Mouse (Mus musculus) heart, embryonic 12.5 days (tissue): ENCODE measurements around the gene Ypel3. TPM values are rescaled to one million over a fixed set of nuclear protein-coding genes. Genes with fewer than 3 reads are reported as not detected.

Source experiments
- ATAC-seq: fragments of 200-750 bp; cut with Nextera tagmentation; 2 replicates; pipeline ENCODE4 v1.8.0; 2017; ENCODE audit warnings: moderate TSS enrichment, moderate library complexity; ENCODE audit not compliant: insufficient number of reproducible peaks, low FRiP score
- H3K27ac ChIP-seq: fragments of 300-500 bp; sonication (generic); 2 replicates; pipeline ENCODE4 v1.5.1; 2016; ENCODE audit warnings: mild to moderate bottlenecking, moderate library complexity; ENCODE audit not compliant: poor library complexity, severe bottlenecking
- H3K27me3 ChIP-seq: fragments of 300-500 bp; sonication (generic); replicated peaks from 2 replicates; pipeline ENCODE4 v1.6.1; 2016; ENCODE audit warnings: mild to moderate bottlenecking, moderate library complexity
- H3K36me3 ChIP-seq: fragments of 300-500 bp; sonication (generic); 2 replicates; pipeline ENCODE4 v1.6.1; 2016; ENCODE audit warnings: mild to moderate bottlenecking, moderate library complexity
- H3K4me1 ChIP-seq: fragments of 300-500 bp; sonication (generic); replicated peaks from 2 replicates; pipeline ENCODE4 v1.6.1; 2016; ENCODE audit warnings: mild to moderate bottlenecking
- H3K4me2 ChIP-seq: fragments of 300-500 bp; sonication (generic); 2 replicates; pipeline ENCODE4 v1.6.1; 2016; ENCODE audit warnings: mild to moderate bottlenecking, moderate library complexity
- H3K4me3 ChIP-seq: fragments of 300-500 bp; sonication (generic); 2 replicates; pipeline ENCODE4 v1.5.1; 2016; ENCODE audit warnings: mild to moderate bottlenecking
- H3K9ac ChIP-seq: fragments of 300-500 bp; sonication (generic); 2 replicates; pipeline ENCODE4 v1.6.1; 2016; ENCODE audit warnings: mild to moderate bottlenecking, moderate library complexity
- H3K9me3 ChIP-seq: fragments of 300-500 bp; sonication (generic); replicated peaks from 2 replicates; pipeline ENCODE4 v1.6.1; 2016; ENCODE audit warnings: mild to moderate bottlenecking, moderate library complexity
- WGBS: fragments of 180-500 bp; shearing (Covaris S2); methylation state at CpG from one replicate; pipeline ENCODE4 v1.1.7; 2016; 5-methylcytosine and 5-hydroxymethylcytosine counted together
- polyA plus RNA-seq: library from polyadenylated mRNA; unstranded; fragments of >200 nt; fragmentation: Nextera tagmentation; extraction: Ambion mirVana; gene quantifications from 2 replicates; pipeline ENCODE4 v1.2.1, GENCODE M21; 2016

Ypel3 gene
- polyA plus RNA-seq, 1 experiment from 2014 or later = 74.8 TPM

DNA sequence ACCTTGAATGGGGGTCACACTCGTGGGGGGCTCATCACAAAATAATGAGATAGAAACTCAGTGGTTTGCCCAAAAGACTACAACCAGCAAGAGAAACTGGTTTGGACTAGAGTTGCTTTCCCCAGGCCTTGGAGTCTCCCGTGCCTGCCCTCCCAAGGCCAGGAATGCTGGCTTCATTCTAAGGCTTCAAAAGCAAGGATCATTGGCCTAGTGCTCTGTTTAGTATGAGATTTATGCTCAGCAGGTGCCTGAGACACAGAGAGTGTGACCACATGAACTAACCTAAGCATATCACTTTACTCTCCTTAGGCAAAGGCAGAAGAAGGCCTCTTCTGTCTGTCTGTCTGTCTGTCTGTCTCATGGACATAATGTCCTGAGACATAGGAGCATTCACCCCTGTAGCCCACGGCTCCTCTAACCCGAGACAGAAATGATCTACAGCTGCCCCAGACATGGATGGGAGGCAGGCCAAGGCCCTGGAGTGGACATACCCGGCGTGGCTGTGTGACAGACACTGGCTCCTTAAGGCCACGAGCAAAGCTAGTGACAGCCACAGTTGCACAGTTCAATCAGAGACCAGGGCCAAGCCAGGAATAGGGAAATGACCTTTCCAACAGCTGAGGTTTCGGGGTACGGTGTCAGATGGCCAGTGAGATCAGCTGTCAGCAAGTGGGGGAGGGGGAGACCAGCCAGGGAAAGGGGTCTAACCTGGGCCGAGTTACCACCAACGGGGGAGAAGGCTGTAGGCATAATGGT is 25.6 kb downstream of the Ypel3 start:
- no peak overlapping the region for H3K9ac ChIP-seq
- peaks cover 26% of the 10 kb centered on the region for H3K4me1 ChIP-seq
- 82% methylated on average over 11 of the region's 11 CpGs for WGBS
- no peak overlapping the region for H3K4me3 ChIP-seq
- no peaks in the 10 kb centered on the region for H3K9me3 ChIP-seq
- H3K36me3 ChIP-seq = peaks cover 10% of the 10 kb centered on the region
- H3K27ac ChIP-seq = no peak overlapping the region
- no peak overlapping the region for H3K4me2 ChIP-seq
- ATAC-seq = no peak
- no peaks in the 10 kb centered on the region for H3K27me3 ChIP-seq

DNA sequence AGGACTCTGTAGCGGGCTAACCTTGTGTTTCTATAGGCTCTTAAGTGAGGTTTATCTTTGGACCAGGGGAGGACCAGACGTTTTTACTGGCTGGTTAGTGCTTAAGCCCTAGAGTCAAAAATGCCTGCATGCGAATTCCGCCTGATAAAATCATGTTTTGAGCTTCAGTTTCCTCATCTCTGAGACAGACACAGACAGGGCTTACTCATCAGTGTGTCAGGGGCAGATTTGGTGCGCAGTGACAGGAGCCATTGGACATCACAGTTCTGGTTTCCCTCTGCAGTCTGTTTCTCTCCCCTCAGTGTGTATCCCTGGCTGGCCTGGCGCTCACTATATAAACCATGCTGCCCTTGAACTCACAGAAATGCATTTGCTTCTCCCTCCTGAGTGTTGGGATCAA is 26.4 kb downstream of the Ypel3 start:
- Histone ChIP-seq H3K36me3 (peaks cover 5% of the 10 kb centered on the region; the same call in 1 of the 2 replicates), H3K4me3 (no peak overlapping the region), H3K9me3 (no peaks in the 10 kb centered on the region), H3K9ac (no peak overlapping the region), H3K27ac (no peak overlapping the region), H3K4me2 (no peak overlapping the region), H3K4me1 (peaks cover 30% of the 10 kb centered on the region), H3K27me3 (no peaks in the 10 kb centered on the region)
- whole genome bisulfite sequencing = 83% methylated on average over 6 of the region's 6 CpGs
- no peak for ATAC-seq

- Histone ChIP-seq H3K27me3 (no peaks in the 10 kb centered on the region), H3K9me3 (no peaks in the 10 kb centered on the region), H3K4me1 (peaks cover 35% of the 10 kb centered on the region), H3K36me3 (peaks cover 5% of the 10 kb centered on the region; the same call in 1 of the 2 replicates), H3K9ac (no peak overlapping the region), H3K4me3 (no peak overlapping the region), H3K27ac (no peak overlapping the region), H3K4me2 (no peak overlapping the region)
- ATAC-seq = no peak
Measured at GRCm38 (mm10) chr7:126803751-126804150, 27.0 kb downstream of the Ypel3 start.

DNA sequence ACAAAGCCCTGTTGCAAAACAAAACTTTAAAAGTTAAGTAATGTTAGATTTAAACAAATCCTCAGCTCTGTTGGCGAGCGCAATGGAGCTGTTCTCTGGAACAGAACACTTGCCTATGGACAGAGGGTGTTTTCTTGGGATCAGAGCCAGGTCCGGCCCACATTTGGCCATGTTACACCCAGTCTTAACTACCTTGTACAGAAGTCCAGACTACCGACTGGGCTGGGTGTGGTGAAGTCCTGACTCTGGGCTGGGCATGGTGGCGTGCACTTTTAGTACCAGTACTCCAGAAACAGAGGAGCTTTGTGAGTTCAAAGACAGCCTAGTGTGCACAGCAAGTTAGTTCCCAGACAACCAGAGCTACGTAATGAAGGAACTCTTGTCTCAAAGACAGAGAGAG is 30.2 kb downstream of the Ypel3 start:
- no peak overlapping the region for H3K9ac ChIP-seq
- 67% methylated on average over 6 of the region's 6 CpGs for WGBS

GRCm38 (mm10) chr7:126807405-126807804 is 30.6 kb downstream of the Ypel3 start:
- WGBS = 56% methylated on average over 4 of the region's 4 CpGs
- no peak for ATAC-seq
- H3K27ac ChIP-seq = no peak overlapping the region

More for the DNA sequence above, 30.2 kb downstream of the Ypel3 start:
- Histone ChIP-seq H3K4me2 (no peak overlapping the region), H3K9me3 (no peaks in the 10 kb centered on the region), H3K36me3 (peaks cover 5% of the 10 kb centered on the region; the same call in 1 of the 2 replicates), H3K27me3 (no peaks in the 10 kb centered on the region), H3K27ac (no peak overlapping the region), H3K4me1 (peaks cover 29% of the 10 kb centered on the region), H3K4me3 (no peak overlapping the region)
- ATAC-seq = no peak; the same call in 1 of the 2 replicates

GRCm38 (mm10) chr7:126808703-126809455 is 32.1 kb downstream of the Ypel3 start:
- peak overlapping the region; percentile 83 for H3K27ac ChIP-seq
- H3K27me3 ChIP-seq = 0 out of 2 replicates have a peak, but pooled peaks cover 8% of the 10 kb centered on the region
- peak; percentile 91 for ATAC-seq
- peaks cover 5% of the 10 kb centered on the region; the same call in 1 of the 2 replicates for H3K36me3 ChIP-seq
- peaks cover 29% of the 10 kb centered on the region for H3K4me1 ChIP-seq
- H3K4me2 ChIP-seq = peak overlapping the region; percentile 82
- H3K9ac ChIP-seq = peak overlapping the region; percentile 84
- WGBS = under 1% methylated on average over 42 of the region's 43 CpGs
- no peaks in the 10 kb centered on the region for H3K9me3 ChIP-seq
- H3K4me3 ChIP-seq = peak overlapping the region; percentile 58

More at GRCm38 (mm10) chr7:126807405-126807804, 30.6 kb downstream of the Ypel3 start:
- H3K9ac ChIP-seq = no peak overlapping the region; the same call in 1 of the 2 replicates
- H3K36me3 ChIP-seq = peaks cover 5% of the 10 kb centered on the region; the same call in 1 of the 2 replicates
- peak overlapping the region; percentile 82 for H3K4me2 ChIP-seq
- H3K27me3 ChIP-seq = 0 out of 2 replicates have a peak, but pooled peaks cover 3% of the 10 kb centered on the region
- H3K9me3 ChIP-seq = no peaks in the 10 kb centered on the region
- peaks cover 29% of the 10 kb centered on the region for H3K4me1 ChIP-seq
- H3K4me3 ChIP-seq = no peak overlapping the region

DNA sequence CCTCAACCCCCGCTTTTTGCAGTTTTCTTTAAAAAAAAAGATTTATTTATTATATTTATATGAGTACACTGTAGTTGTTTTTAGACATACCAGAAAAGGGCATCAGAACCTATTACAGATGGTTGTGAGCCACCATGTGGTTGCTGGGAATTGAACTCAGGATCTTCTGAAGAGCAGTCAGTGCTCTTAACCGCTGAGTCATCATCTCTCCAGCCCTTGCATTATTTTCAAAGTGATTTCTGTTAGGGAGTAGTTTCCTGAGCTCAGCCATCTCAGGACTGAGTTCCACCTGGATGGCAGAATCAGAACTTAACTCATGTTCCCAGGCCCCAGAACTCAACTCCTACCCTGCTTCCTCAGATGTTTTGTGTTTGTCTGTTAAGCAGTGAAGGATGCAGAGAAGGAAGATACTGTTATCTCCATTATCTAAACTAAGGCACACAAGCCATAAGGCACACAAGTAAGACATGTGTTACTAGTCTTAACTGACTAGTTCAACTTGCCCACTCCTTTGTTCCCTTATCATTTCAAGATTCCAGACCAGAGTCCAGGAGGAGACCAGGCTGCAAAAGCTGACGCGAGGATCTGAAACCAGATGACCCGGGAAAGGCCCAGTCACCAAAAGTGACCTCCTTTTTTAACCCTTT is 33.1 kb downstream of the Ypel3 start:
- H3K4me2 ChIP-seq = peak overlapping the region; percentile 82
- 0 out of 2 replicates have a peak, but pooled peaks cover 5% of the 10 kb centered on the region for H3K36me3 ChIP-seq
- peak overlapping the region; percentile 83 for H3K27ac ChIP-seq
- H3K4me3 ChIP-seq = no peak overlapping the region
- ATAC-seq = no peak
- H3K27me3 ChIP-seq = 0 out of 2 replicates have a peak, but pooled peaks cover 8% of the 10 kb centered on the region
- no peaks in the 10 kb centered on the region for H3K9me3 ChIP-seq
- peaks cover 29% of the 10 kb centered on the region for H3K4me1 ChIP-seq
- 38% methylated on average over 5 of the region's 5 CpGs for WGBS
- H3K9ac ChIP-seq = peak overlapping the region; percentile 84; the same call in 1 of the 2 replicates

- Histone ChIP-seq H3K4me3 (no peak overlapping the region), H3K4me1 (no peaks in the 10 kb centered on the region), H3K27ac (no peak overlapping the region), H3K9me3 (no peaks in the 10 kb centered on the region), H3K36me3 (no peaks in the 10 kb centered on the region), H3K4me2 (no peak overlapping the region), H3K27me3 (0 out of 2 replicates have a peak, but pooled peaks cover 8% of the 10 kb centered on the region), H3K9ac (no peak overlapping the region)
- WGBS = 64% methylated on average over 8 of the region's 8 CpGs
- ATAC-seq = no peak
Measured at GRCm38 (mm10) chr7:126815726-126816222, 39.0 kb downstream of the Ypel3 start.

- Histone ChIP-seq H3K4me1 (no peaks in the 10 kb centered on the region), H3K9ac (no peak overlapping the region), H3K36me3 (no peaks in the 10 kb centered on the region), H3K27ac (no peak overlapping the region), H3K4me2 (no peak overlapping the region), H3K27me3 (0 out of 2 replicates have a peak, but pooled peaks cover 8% of the 10 kb centered on the region), H3K4me3 (no peak overlapping the region), H3K9me3 (no peaks in the 10 kb centered on the region)
- ATAC-seq = no peak
- WGBS = 80% methylated on average over 8 of the region's 8 CpGs
Measured at GRCm38 (mm10) chr7:126816494-126816893, 39.7 kb downstream of the Ypel3 start.

GRCm38 (mm10) chr7:126817595-126817994 is 40.8 kb downstream of the Ypel3 start:
- 77% methylated on average over 7 of the region's 7 CpGs for WGBS
- Histone ChIP-seq H3K4me1 (0 out of 2 replicates have a peak, but pooled peaks cover 6% of the 10 kb centered on the region), H3K9me3 (no peaks in the 10 kb centered on the region)

More at GRCm38 (mm10) chr7:126817595-126817994, 40.8 kb downstream of the Ypel3 start:
- Histone ChIP-seq H3K27ac (no peak overlapping the region), H3K4me3 (no peak overlapping the region), H3K4me2 (no peak overlapping the region), H3K36me3 (no peaks in the 10 kb centered on the region), H3K27me3 (peaks cover 8% of the 10 kb centered on the region), H3K9ac (no peak overlapping the region)
- no peak for ATAC-seq
